Mouse (Mus musculus) E14TG2a.4 (cell line): ENCODE data around the gene Mad2l1bp.

ENCODE experiments used
- CTCF ChIP-seq: conservative IDR thresholded peaks from 2 replicates; pipeline ENCODE4 v1.5.1; 2014; ENCODE audit warnings: low read length
- NANOG ChIP-seq: IDR thresholded peaks from 2 replicates; pipeline ENCODE4 v1.6.1; 2014; ENCODE audit warnings: borderline replicate concordance, low read length, mixed read lengths

DNA sequence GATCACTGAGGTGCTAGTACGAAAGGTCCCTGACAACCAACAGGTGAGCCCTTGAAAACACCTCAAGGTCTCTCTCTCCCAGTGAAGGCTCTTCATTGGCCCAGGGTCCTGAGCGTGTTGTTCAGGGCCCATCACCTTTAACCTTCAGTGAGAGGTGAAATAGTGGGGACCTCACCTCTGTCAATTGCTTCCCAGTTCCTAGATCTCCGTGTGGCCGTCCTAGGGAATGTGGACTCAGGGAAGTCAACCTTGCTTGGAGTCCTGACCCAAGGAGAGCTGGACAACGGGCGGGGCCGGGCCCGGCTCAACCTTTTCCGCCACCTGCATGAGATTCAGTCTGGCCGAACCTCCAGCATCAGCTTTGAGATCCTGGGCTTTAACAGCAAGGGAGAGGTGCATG, 11.4 kb upstream of the Mad2l1bp start:
- no peak for TF ChIP-seq CTCF
- no peak for TF ChIP-seq NANOG
